ENCODE assay signal across 19 mouse cellular contexts in the genomic region with DNA sequence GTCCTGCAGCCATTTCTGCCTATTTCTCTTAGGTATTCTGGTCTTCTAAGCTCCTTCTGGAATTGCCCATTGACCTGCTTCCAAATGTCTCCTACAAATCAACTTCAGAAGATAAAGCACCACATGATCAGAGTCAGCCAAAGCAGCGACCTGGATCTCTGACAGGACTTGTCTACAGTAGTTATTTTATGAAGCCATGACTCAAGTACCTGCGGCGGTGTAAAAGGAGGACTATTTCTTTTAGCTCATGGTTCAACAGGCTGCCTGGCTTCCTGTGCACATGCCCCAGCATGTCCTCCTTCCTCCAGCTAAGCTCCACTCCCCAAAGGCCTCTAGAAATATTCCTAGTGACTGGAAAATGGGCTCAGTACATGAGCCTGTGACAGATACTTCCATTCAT.
DNase-seq lines count a peak whose midpoint lies in the region.
"Had no signal": no experiment of that assay in that cellular context is flagged by ENCODE, and none has a peak within 500 bp of the region (broad histone marks: within the 10 kb centered on the region; RNA-seq: fewer than 3 reads in every experiment).

No protein-coding gene starts in this region.

- peak; percentile 48 for DNase-seq in urinary bladder, postnatal 14 days (ENCODE audit: low spot score)
- DNase-seq in urinary bladder, postnatal 10 days (ENCODE audit: low spot score): no peak
- peak; percentile 9 for DNase-seq in ZHBTc4 (ENCODE audit: low read depth, low spot score)
- DNase-seq in fibroblast of lung, adult 2 months (ENCODE audit: low read depth): peak; percentile 17
- DNase-seq in layer of hippocampus, postnatal 14 days (ENCODE audit: low spot score in 2 of 2): no peak
- DNase-seq in cerebellum, adult 9-10 months: no peak
- DNase-seq: adrenal gland, adult 2 months; B cell, adult 2 months; cerebellum, adult 18-20 months; cerebellum, postnatal 14 days; forebrain, postnatal 0 days; heart, adult 11 months; heart, postnatal 14 days; kidney, adult 18-20 months; kidney, postnatal 36 days; right cerebral cortex, adult 18-20 months; spleen, adult 18-20 months; thymus, adult 2 months; thymus, postnatal 36 days had no signal

Comparison
In these comparisons a context has a peak if more than half of its experiments do, and no peak if none do; other contexts are left out.
1. DNase-seq: peak in urinary bladder, postnatal 14 days (single experiment), ZHBTc4 (single experiment) and fibroblast of lung, adult 2 months (single experiment); none in urinary bladder, postnatal 10 days (single experiment), layer of hippocampus, postnatal 14 days (0 of 2) and cerebellum, adult 9-10 months (single experiment).